Mouse (Mus musculus): Measurements from ENCODE around the gene Gm5767. TPM values are rescaled to one million over a fixed set of nuclear protein-coding genes. Genes with fewer than 3 reads are reported as not detected.
"Not testable (repeated sequence)": the region's sequence is repeated elsewhere in the genome, so short reads cannot be mapped to it uniquely, and the experiment has no call there.

Gm5767 gene
- polyA plus RNA-seq, 1 experiment: 1.1 TPM

DNA sequence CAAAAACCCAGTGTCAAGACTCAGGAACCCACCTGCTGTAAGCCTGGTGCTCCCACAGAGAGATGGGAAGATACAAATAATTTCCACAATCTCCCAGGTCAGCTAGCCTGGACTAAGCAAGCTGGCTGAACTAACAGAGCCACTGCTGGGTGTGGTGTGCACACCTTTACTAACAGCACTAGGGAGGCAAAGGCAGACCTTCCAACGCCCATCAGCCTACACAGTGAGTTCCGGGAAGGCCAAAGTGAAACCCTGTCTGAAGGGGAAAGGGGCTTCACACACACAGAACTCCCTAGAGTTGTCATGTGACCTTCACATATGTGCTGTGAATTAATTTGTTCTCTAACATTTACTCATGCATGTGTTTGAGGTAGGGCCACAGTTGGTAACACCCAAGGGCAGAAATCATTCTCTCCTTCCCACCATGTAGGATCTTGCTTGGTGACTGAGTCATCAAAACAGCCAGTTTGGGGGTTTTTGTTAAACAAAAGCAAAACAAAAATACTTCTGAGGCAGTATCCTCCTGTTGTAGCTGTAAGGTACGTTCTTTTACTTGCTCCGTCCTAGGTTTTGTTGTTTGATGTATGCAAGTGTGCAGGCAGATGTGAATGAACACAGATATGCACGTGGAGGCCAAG lies 47.7 kb downstream of the Gm5767 start:
- peaks cover 23% of the 10 kb centered on the region for H3K4me1 ChIP-seq (replicated peaks; ENCODE audit: control insufficient read depth, insufficient read depth, low read length)
- no peaks in the 10 kb centered on the region for H3K27me3 ChIP-seq (ENCODE audit: control insufficient read depth, insufficient read depth, low read length)
- WGBS: 80% methylated on average over 5 of the region's 5 CpGs
- no peak overlapping the region for H3K27ac ChIP-seq (ENCODE audit: control insufficient read depth, insufficient read depth, low read length)
- no peak for DNase-seq
- no peaks in the 10 kb centered on the region for H3K36me3 ChIP-seq (ENCODE audit: control insufficient read depth, insufficient read depth, low read length)
- no peak overlapping the region for H3K4me3 ChIP-seq (ENCODE audit: control insufficient read depth, insufficient read depth, low read length)
- TF ChIP-seq POLR2A (IDR thresholded peaks at IDR 0.05; ENCODE audit: control insufficient read depth, extremely low read depth, insufficient read depth, low read length, poor library complexity) (no peak), CTCF (IDR thresholded peaks at IDR 0.05; ENCODE audit: borderline replicate concordance, control insufficient read depth, extremely low read depth, insufficient read depth, low read length, poor library complexity) (no peak)

DNA sequence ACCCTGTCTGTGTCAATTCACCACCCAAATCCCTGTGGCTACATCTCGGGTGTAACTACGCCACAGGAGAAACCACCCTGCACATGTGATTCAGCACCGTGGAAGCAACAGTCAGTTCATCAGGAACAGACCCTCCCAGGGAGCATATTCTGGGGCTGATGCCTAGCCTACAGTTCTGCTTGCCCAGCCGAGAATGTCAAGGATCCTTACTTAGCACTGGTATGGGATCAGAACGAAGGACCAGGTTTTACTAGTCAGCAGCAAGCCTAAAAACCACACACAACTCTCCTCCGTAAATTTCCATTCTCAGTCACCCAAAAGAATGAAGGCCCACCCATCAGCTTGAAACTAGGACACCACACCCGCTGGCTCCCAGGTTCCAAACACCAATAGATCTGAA lies 51.1 kb downstream of the Gm5767 start:
- H3K27ac ChIP-seq (ENCODE audit: control insufficient read depth, insufficient read depth, low read length): no peak overlapping the region
- H3K27me3 ChIP-seq (ENCODE audit: control insufficient read depth, insufficient read depth, low read length): no peaks in the 10 kb centered on the region
- WGBS: 51% methylated on average over 7 of the region's 7 CpGs
- TF ChIP-seq POLR2A (IDR thresholded peaks at IDR 0.05; ENCODE audit: control insufficient read depth, extremely low read depth, insufficient read depth, low read length, poor library complexity) (no peak), CTCF (IDR thresholded peaks at IDR 0.05; ENCODE audit: borderline replicate concordance, control insufficient read depth, extremely low read depth, insufficient read depth, low read length, poor library complexity) (no peak)
- H3K4me3 ChIP-seq (ENCODE audit: control insufficient read depth, insufficient read depth, low read length): no peak overlapping the region
- H3K4me1 ChIP-seq (replicated peaks; ENCODE audit: control insufficient read depth, insufficient read depth, low read length): peaks cover 33% of the 10 kb centered on the region
- DNase-seq: no peak
- H3K36me3 ChIP-seq (ENCODE audit: control insufficient read depth, insufficient read depth, low read length): no peaks in the 10 kb centered on the region

DNA sequence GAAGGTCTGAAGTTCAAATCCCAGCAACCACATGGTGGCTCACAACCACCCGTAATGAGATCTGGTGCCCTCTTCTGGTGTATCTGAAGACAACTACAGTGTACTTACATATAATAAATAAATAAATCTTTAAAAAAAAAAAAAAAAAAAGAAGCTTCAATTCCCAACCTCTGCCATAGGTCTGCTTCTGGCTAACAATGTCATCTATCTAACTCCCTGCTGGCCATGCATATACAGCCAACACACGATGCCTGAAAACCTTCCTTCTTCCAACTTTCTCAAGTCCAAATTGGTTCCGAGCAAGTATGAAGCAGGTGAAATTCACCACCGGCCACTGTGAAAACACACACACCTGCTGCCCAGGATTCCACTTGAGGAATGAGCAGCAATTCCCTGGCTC lies 51.9 kb downstream of the Gm5767 start:
- H3K27ac ChIP-seq (ENCODE audit: control insufficient read depth, insufficient read depth, low read length); DNase-seq; H3K27me3 ChIP-seq (ENCODE audit: control insufficient read depth, insufficient read depth, low read length); H3K36me3 ChIP-seq (ENCODE audit: control insufficient read depth, insufficient read depth, low read length); H3K4me3 ChIP-seq (ENCODE audit: control insufficient read depth, insufficient read depth, low read length): not testable (repeated sequence)
- 96% methylated on average over 3 of the region's 4 CpGs for WGBS
- peaks cover 35% of the 10 kb centered on the region for H3K4me1 ChIP-seq (replicated peaks; ENCODE audit: control insufficient read depth, insufficient read depth, low read length)

Other genes starting within 250 kb of the Gm5767 start
- gene Mettl22, start 210.0 kb upstream of the Gm5767 start, polyA plus RNA-seq (2012; rRNA removed): 27.9 and 28.3 TPM in 2 replicates
- gene Abat, start 167.3 kb upstream of the Gm5767 start, polyA plus RNA-seq (2012; rRNA removed): 7.3 and 9.5 TPM in 2 replicates
- 110 and 116 TPM in 2 replicates for gene Pmm2, start 43.1 kb upstream of the Gm5767 start, polyA plus RNA-seq (2012; rRNA removed)
- 18.5 and 20.8 TPM in 2 replicates for gene Tmem186, start 43.1 kb upstream of the Gm5767 start, polyA plus RNA-seq (2012; rRNA removed)
- gene Carhsp1, start 8.6 kb upstream of the Gm5767 start, polyA plus RNA-seq (2012; rRNA removed): 42.0 and 47.4 TPM in 2 replicates
- 81.7 and 94.8 TPM in 2 replicates for gene Usp7, start 111.5 kb downstream of the Gm5767 start, polyA plus RNA-seq (2012; rRNA removed)
- 28.4 and 29.5 TPM in 2 replicates for gene 1810013L24Rik, start 149.3 kb downstream of the Gm5767 start, polyA plus RNA-seq (2012; rRNA removed)